Mouse (Mus musculus) liver, embryonic 12.5 days (tissue): ENCODE results near the gene Gramd1b. TPM values are rescaled to one million over a fixed set of nuclear protein-coding genes. Genes with fewer than 3 reads are reported as not detected.

Experiments used
- ATAC-seq: fragments of 200-750 bp; cut with Nextera tagmentation; 2 replicates; pipeline ENCODE4 v1.8.0; 2017; ENCODE audit warnings: moderate number of reproducible peaks, mild to moderate bottlenecking, moderate library complexity
- H3K27ac ChIP-seq: fragments of 300-500 bp; sonication (generic); 2 replicates; pipeline ENCODE4 v1.5.1; 2016; ENCODE audit warnings: mild to moderate bottlenecking
- H3K27me3 ChIP-seq: fragments of 300-500 bp; sonication (generic); replicated peaks from 2 replicates; pipeline ENCODE4 v1.6.1; 2016; ENCODE audit warnings: mild to moderate bottlenecking, moderate library complexity
- H3K36me3 ChIP-seq: fragments of 300-500 bp; sonication (generic); 2 replicates; pipeline ENCODE4 v1.6.1; 2016; ENCODE audit warnings: mild to moderate bottlenecking, moderate library complexity
- H3K4me1 ChIP-seq: fragments of 300-500 bp; sonication (generic); 2 replicates; pipeline ENCODE4 v1.6.1; 2016
- H3K4me2 ChIP-seq: fragments of 300-500 bp; sonication (generic); 2 replicates; pipeline ENCODE4 v1.6.1; 2016; ENCODE audit warnings: mild to moderate bottlenecking, moderate library complexity
- H3K4me3 ChIP-seq: fragments of 300-500 bp; sonication (generic); 2 replicates; pipeline ENCODE4 v1.5.1; 2016; ENCODE audit warnings: mild to moderate bottlenecking, moderate library complexity
- H3K9ac ChIP-seq: fragments of 300-500 bp; sonication (generic); 2 replicates; pipeline ENCODE4 v1.6.1; 2016; ENCODE audit warnings: mild to moderate bottlenecking, moderate library complexity
- H3K9me3 ChIP-seq: fragments of 300-500 bp; sonication (generic); replicated peaks from 2 replicates; pipeline ENCODE4 v1.6.1; 2016; ENCODE audit warnings: mild to moderate bottlenecking, moderate library complexity
- WGBS: fragments of 180-500 bp; shearing (Covaris S2); methylation state at CpG from one replicate; pipeline ENCODE4 v1.1.7; 2016; ENCODE audit not compliant: insufficient replicate concordance; 5-methylcytosine and 5-hydroxymethylcytosine counted together
- polyA plus RNA-seq: library from polyadenylated mRNA; unstranded; fragments of >200 nt; fragmentation: Nextera tagmentation; extraction: Ambion mirVana; gene quantifications from 2 replicates; pipeline ENCODE4 v1.2.1, GENCODE M21; 2016

Gene Gramd1b
- polyA plus RNA-seq, 1 experiment from 2014 or later = 1.7 TPM

- Histone ChIP-seq H3K27ac (no peak overlapping the region), H3K9me3 (no peaks in the 10 kb centered on the region), H3K4me2 (no peak overlapping the region), H3K4me1 (no peaks in the 10 kb centered on the region), H3K4me3 (no peak overlapping the region), H3K9ac (no peak overlapping the region), H3K36me3 (no peaks in the 10 kb centered on the region), H3K27me3 (no peaks in the 10 kb centered on the region)
- WGBS = 68% methylated on average over 31 of the region's 31 CpGs
- ATAC-seq = no peak
Observed at GRCm38 (mm10) chr9:40332731-40333648, 198.2 kb downstream of the Gramd1b start.

GRCm38 (mm10) chr9:40332326-40332725 lies 198.9 kb downstream of the Gramd1b start:
- WGBS = 82% methylated on average over 4 of the region's 4 CpGs
- Histone ChIP-seq H3K9me3 (no peaks in the 10 kb centered on the region), H3K27ac (no peak overlapping the region), H3K4me1 (no peaks in the 10 kb centered on the region), H3K4me3 (no peak overlapping the region), H3K36me3 (no peaks in the 10 kb centered on the region), H3K9ac (no peak overlapping the region), H3K27me3 (no peaks in the 10 kb centered on the region), H3K4me2 (no peak overlapping the region)
- no peak for ATAC-seq

- Histone ChIP-seq H3K27ac (no peak overlapping the region), H3K9me3 (no peaks in the 10 kb centered on the region), H3K4me1 (no peaks in the 10 kb centered on the region; the same call in 1 of the 2 replicates), H3K4me3 (no peak overlapping the region), H3K9ac (no peak overlapping the region), H3K36me3 (no peaks in the 10 kb centered on the region), H3K4me2 (no peak overlapping the region), H3K27me3 (no peaks in the 10 kb centered on the region)
- no peak for ATAC-seq
- 74% methylated on average over 15 of the region's 15 CpGs for WGBS
Observed at GRCm38 (mm10) chr9:40331411-40332286, 199.5 kb downstream of the Gramd1b start.

- 46% methylated on average over 19 of the region's 19 CpGs for whole genome bisulfite sequencing
Observed at GRCm38 (mm10) chr9:40330609-40331382, 200.4 kb downstream of the Gramd1b start.

GRCm38 (mm10) chr9:40326260-40326915 lies 204.8 kb downstream of the Gramd1b start:
- H3K9me3 ChIP-seq = no peaks in the 10 kb centered on the region
- no peak overlapping the region for H3K9ac ChIP-seq
- H3K4me2 ChIP-seq = no peak overlapping the region
- no peaks in the 10 kb centered on the region for H3K27me3 ChIP-seq
- 54% methylated on average over 7 of the region's 7 CpGs for WGBS
- no peak for ATAC-seq
- H3K4me1 ChIP-seq = peaks cover 17% of the 10 kb centered on the region
- H3K27ac ChIP-seq = no peak overlapping the region
- H3K36me3 ChIP-seq = no peaks in the 10 kb centered on the region
- no peak overlapping the region for H3K4me3 ChIP-seq

More at GRCm38 (mm10) chr9:40330609-40331382, 200.4 kb downstream of the Gramd1b start:
- ATAC-seq = peak; percentile 56
- Histone ChIP-seq H3K4me2 (no peak overlapping the region), H3K27me3 (no peaks in the 10 kb centered on the region), H3K9me3 (no peaks in the 10 kb centered on the region), H3K36me3 (no peaks in the 10 kb centered on the region), H3K4me3 (no peak overlapping the region), H3K4me1 (peaks cover 7% of the 10 kb centered on the region; the same call in 1 of the 2 replicates), H3K27ac (no peak overlapping the region), H3K9ac (no peak overlapping the region)

GRCm38 (mm10) chr9:40324826-40325225 lies 206.4 kb downstream of the Gramd1b start:
- Histone ChIP-seq H3K27me3 (no peaks in the 10 kb centered on the region), H3K9ac (no peak overlapping the region), H3K4me2 (peak overlapping the region; percentile 41), H3K27ac (no peak overlapping the region), H3K36me3 (no peaks in the 10 kb centered on the region), H3K9me3 (no peaks in the 10 kb centered on the region), H3K4me3 (0 out of 2 replicates have a peak overlapping the region, but pooled peaks have one; percentile 38), H3K4me1 (peaks cover 26% of the 10 kb centered on the region)
- WGBS = 69% methylated on average over 6 of the region's 6 CpGs
- ATAC-seq = no peak

- no peak for ATAC-seq
- peak overlapping the region; percentile 10; the same call in 1 of the 2 replicates for H3K27ac ChIP-seq
- 57% methylated on average over 4 of the region's 4 CpGs for WGBS
- H3K9ac ChIP-seq = no peak overlapping the region
- H3K4me2 ChIP-seq = peak overlapping the region; percentile 41
- no peaks in the 10 kb centered on the region for H3K27me3 ChIP-seq
- H3K4me1 ChIP-seq = peaks cover 26% of the 10 kb centered on the region
- no peaks in the 10 kb centered on the region for H3K36me3 ChIP-seq
- peak overlapping the region; percentile 38 for H3K4me3 ChIP-seq
- no peaks in the 10 kb centered on the region for H3K9me3 ChIP-seq
Observed at GRCm38 (mm10) chr9:40324232-40324792, 206.9 kb downstream of the Gramd1b start.

- Histone ChIP-seq H3K27me3 (no peaks in the 10 kb centered on the region), H3K36me3 (no peaks in the 10 kb centered on the region), H3K4me3 (peak overlapping the region; percentile 38), H3K4me2 (peak overlapping the region; percentile 41), H3K9me3 (no peaks in the 10 kb centered on the region), H3K27ac (peak overlapping the region; percentile 10; the same call in 1 of the 2 replicates), H3K9ac (no peak overlapping the region), H3K4me1 (peaks cover 26% of the 10 kb centered on the region)
- no peak for ATAC-seq
- WGBS = 60% methylated on average over 6 of the region's 6 CpGs
Observed at GRCm38 (mm10) chr9:40323773-40324172, 207.4 kb downstream of the Gramd1b start.

- H3K27ac ChIP-seq = no peak overlapping the region
- peak; percentile 62 for ATAC-seq
- H3K4me3 ChIP-seq = peak overlapping the region; percentile 38
- peak overlapping the region; percentile 41; the same call in 1 of the 2 replicates for H3K4me2 ChIP-seq
- 50% methylated on average over 5 of the region's 5 CpGs for WGBS
- H3K36me3 ChIP-seq = no peaks in the 10 kb centered on the region
- no peaks in the 10 kb centered on the region for H3K9me3 ChIP-seq
- no peaks in the 10 kb centered on the region for H3K27me3 ChIP-seq
- H3K4me1 ChIP-seq = peaks cover 26% of the 10 kb centered on the region
- no peak overlapping the region for H3K9ac ChIP-seq
Observed at GRCm38 (mm10) chr9:40323171-40323570, 208.0 kb downstream of the Gramd1b start.

- H3K27me3 ChIP-seq = no peaks in the 10 kb centered on the region
Observed at GRCm38 (mm10) chr9:40322372-40322771, 208.8 kb downstream of the Gramd1b start.

GRCm38 (mm10) chr9:40321668-40322003 lies 209.5 kb downstream of the Gramd1b start:
- no peak for ATAC-seq
- 67% methylated on average over 3 of the region's 3 CpGs for WGBS
- peaks cover 26% of the 10 kb centered on the region for H3K4me1 ChIP-seq

More at GRCm38 (mm10) chr9:40322372-40322771, 208.8 kb downstream of the Gramd1b start:
- no peaks in the 10 kb centered on the region for H3K9me3 ChIP-seq
- H3K36me3 ChIP-seq = no peaks in the 10 kb centered on the region
- H3K4me3 ChIP-seq = no peak overlapping the region
- 72% methylated on average over 3 of the region's 3 CpGs for WGBS
- no peak for ATAC-seq
- no peak overlapping the region for H3K27ac ChIP-seq
- no peak overlapping the region for H3K4me2 ChIP-seq
- no peak overlapping the region for H3K9ac ChIP-seq
- H3K4me1 ChIP-seq = peaks cover 26% of the 10 kb centered on the region

More at GRCm38 (mm10) chr9:40321668-40322003, 209.5 kb downstream of the Gramd1b start:
- Histone ChIP-seq H3K27me3 (no peaks in the 10 kb centered on the region), H3K9ac (no peak overlapping the region), H3K4me3 (no peak overlapping the region), H3K36me3 (no peaks in the 10 kb centered on the region), H3K4me2 (no peak overlapping the region), H3K9me3 (no peaks in the 10 kb centered on the region), H3K27ac (no peak overlapping the region; the same call in 1 of the 2 replicates)
